Mouse (Mus musculus): ENCODE results near the gene Gm10570. TPM values are rescaled to one million over a fixed set of nuclear protein-coding genes. Genes with fewer than 3 reads are reported as not detected.
A peak's percentile ranks its signal among the peaks of the same experiment; 100 is the strongest.

Gm10570 gene
- total RNA-seq, 2 experiments from 2014 or later, result 1.0 to 1.7 TPM

DNA sequence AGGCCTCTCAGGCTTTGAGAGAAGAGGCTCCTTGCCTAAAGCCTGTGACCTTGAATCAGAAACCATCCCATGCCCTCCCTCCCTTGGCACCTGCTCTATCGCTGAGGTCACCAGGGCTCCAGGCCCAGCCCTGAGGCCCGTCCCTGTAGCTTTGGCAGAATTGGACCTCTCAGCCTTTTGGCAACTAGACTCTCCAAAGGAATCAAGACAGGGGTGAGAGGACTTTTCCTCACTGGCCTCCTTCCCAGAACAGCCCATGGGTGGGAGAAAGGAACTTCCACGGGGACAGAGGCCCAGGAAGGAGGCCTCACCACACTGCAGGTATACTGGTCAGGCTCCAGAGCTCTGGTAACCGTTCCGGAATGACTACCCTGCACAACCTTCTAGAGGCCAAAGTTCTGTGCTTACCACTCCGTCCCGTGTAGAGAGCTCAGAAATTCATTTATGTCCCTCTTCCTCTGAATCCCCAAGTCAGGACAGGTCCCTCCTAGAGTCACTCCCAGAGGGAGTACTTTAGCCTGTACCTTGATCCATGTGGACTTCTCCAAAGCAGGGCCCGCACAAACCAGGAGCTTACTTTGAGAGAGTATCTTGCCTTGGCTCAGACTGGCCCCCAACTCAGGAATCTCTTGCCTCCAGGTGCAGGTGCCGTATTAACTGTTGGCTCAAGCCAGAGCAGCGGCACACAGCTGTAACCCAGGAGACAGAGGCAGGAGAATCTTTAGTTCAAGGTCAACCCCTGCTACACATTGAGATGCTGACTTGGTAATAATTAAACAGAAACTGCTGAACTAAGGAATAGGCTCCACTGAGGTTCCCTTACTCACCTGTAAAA is 1.5 kb downstream of the Gm10570 start:
- no peak for DNase-seq

DNA sequence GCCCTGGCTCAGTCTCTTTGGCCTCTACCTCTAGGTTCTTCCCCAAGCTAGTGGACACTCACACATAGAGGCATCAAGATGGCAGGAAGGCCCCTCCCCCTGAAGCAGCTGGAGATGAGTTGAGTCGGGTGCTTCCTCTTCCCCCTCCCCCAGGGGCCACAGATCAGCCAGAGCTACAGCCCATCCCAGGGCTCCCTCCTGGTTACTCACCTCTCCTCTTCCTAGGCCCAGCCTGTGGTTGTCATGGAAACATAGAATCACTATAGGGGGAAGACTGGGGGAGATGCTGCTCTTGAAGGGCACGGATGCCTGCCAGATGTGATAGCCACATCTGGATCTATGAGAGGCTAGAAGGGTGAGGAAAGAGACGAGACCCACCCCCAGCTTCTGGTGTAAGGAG is 3.7 kb downstream of the Gm10570 start:
- no peak for DNase-seq
- intact Hi-C loops (cut with DNase I), result no loop called here

More for the DNA sequence above, 1.5 kb downstream of the Gm10570 start:
- intact Hi-C loops (cut with DNase I), result no loop called here

DNA sequence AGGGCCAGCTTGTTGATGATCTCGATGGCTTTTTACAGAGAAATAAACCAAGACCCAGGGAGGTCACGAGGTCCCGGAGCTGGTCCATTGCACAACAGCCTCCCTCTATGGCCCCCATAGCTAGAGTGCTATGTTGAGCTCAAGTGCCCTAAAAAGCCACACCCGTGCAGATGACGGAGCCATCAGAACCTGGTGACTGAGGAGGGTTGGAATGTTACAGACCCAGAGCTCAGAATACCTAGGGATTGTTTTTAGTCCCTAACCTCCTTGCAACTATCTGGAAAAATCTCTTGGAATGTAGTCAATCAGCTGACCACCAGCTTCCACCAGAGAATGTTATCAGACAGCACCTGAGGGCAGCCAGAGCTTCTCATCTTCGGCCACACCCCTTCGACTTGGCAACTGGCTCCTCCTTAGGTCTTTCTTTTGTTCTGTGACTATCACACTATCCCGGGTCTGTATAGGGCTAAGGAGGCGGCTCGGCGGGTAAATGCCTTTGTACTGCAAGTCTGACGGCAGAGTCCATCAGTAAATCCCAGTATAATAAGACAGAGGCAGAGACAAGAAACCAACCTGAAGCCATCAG is 6.1 kb downstream of the Gm10570 start:
- DNase-seq, result no peak
- intact Hi-C loops (cut with DNase I), result no loop called here

DNA sequence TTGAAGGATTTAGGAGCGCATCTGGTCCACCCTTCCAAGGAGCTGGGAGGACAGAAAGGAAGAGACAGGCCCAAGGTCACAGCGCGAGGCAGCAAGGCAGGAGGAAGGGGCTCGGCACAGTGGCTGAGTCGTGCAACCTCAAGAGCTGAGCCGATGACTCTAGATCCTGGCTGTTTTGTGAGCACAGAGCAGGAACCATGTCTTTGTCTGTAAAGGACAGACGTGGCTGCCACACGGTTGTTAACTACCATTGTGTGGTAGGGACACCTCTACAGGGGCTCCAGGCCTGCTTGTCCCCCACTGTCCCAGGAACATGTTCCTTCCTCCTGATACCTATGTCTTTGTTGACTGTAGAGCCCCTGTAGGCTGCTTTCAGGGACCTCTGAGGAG is 8.8 kb downstream of the Gm10570 start:
- intact Hi-C loops (cut with DNase I), result no loop called here
- DNase-seq, result no peak

DNA sequence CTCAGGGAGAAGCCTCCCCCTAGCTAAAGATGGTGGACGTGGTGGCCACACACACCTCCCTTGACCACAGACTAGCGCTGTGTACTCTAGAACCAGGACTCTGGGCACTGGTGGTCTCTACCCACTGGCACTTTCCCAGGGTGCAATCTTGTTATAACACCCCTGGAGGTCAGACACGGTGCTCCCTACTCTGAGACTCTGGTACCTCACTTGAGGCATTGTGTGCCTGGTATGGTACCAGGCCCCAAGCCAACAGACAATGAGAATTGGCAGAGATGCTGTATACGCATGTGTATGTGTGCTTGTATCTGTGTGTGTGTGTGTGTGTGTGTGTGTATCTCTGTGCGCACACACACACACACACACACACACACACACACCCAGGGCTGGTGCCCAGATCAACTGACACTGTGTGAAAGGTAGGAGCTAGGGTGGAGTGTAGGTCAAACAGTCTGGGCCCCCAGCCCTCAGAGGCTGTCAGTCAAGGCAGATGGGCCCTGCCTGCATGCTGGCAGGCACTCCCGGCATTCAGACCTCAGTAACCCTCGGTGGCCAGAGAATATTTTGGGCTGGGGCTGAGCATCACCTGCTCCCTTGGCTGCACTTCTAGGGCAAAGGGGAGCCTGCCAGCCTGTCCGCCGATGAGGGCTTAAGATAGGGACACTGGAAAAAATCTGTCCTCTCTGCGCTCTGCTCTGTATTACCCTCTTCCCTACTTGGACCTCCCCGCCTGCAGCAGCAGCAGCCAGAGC is 9.4 kb downstream of the Gm10570 start:
- DNase-seq, result peak; percentile 74
- intact Hi-C loops (cut with DNase I), result no loop called here

DNA sequence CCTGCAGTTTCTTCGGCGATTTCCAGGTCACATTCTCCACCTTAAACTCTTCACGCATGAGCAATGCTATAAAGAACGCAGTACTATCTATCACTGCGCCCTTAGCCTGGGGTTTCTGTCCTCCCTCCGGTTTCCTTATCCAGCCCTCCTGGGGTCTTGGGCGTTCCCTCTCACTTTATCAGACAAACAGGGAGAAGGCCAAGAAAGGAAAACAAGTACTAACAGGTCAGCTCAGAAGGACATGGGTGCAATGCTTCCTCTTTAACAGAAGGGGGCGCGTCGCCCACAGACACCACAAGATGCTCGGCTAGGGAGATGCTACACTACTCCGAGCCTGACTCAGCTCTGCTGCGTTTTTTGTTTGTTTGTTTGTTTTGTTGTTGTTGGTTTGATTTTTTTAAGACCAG is 11.3 kb downstream of the Gm10570 start:
- no peak for DNase-seq
- intact Hi-C loops (cut with DNase I), result no loop called here

DNA sequence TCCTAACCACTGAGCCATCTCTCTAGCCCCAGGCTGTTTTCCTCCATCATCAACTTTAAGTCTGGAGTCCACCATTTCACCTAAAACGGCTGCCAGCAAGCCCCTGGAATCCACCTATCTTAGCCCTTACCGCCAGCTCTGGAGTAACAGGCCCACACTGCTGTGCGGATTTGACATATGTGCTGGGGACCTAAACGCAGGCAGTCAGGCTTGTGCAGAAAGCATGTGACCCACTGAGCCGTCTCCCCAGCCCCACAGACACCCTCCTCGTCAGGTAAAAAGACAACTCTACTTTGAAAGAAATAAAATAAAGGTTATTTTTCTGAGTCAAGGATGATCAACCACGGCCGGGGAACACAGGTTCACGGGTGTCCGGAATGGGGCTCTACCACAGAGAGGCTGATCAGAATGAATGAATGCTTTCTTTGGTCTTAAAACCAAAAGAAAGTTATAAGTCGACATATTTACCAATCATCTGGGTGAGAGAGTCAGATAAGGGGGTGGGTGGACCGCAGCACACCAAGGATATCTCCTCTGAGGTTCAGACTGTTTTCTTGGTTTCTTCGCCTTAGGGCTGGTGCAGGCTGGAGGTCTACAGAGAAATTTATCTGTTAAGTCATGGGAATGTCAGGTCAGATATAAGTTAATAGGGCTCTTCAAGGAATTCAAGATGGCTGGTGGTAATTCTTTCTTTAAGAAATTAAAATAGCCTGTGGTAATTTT is 12.1 kb downstream of the Gm10570 start:
- intact Hi-C loops (cut with DNase I), result no loop called here
- no peak for DNase-seq

DNA sequence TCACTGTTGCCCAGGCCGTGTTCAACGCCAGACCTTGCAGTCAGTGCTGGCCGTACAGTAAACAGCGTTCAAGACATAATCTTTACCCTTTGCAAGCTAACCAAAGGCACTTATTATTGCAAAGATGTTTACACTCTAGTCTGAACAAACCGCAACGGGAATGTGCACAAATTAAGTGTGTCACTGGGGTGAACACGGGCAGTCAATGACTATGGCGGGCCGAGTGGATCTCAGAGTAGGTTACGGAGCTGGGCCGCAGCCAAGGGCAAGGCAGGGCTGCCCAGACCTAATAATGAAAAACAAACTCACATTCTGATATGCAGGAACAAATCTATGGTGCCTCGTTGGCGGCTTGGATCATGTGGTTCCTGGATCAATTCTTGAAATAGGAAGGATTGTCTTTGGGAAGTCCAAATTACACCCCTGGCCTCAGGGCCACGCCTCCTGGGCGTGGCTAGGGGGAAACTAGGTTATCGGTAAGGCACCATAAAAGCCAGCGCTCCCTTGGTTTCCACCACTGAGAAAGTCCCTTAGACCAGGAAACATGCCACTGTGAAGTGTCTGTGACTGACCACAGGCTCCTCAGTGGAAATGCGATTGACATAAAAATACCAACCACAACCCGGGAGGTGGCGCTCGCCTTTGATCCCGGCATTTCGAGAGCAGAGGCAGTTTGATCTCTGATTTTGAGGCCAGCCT is 13.3 kb downstream of the Gm10570 start:
- intact Hi-C loops (cut with DNase I), result no loop called here
- DNase-seq, result no peak

DNA sequence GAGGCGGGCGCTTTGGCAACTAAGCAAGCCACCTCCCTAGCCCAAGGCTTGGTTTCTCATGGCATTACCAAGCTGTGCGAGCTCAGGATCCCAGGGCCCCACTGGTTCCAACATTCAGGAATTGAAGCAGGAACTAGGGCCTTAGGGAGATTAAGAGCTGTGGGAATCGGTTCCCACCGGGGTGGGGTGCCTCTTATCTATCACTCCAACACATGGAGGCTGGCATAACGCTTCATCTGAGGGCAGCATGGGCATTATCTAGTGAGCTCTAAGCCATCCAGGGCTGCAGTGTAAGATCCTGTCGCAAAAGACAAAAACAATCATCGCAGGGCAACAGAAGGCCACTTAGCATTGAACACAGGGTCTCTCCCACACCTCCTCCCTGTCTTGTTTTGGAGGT is 14.0 kb downstream of the Gm10570 start:
- intact Hi-C loops (cut with DNase I), result loop anchor here (5.0 kb wide), 1 partner anchor 97 kb away; no protein-coding TSS in a partner anchor

DNA sequence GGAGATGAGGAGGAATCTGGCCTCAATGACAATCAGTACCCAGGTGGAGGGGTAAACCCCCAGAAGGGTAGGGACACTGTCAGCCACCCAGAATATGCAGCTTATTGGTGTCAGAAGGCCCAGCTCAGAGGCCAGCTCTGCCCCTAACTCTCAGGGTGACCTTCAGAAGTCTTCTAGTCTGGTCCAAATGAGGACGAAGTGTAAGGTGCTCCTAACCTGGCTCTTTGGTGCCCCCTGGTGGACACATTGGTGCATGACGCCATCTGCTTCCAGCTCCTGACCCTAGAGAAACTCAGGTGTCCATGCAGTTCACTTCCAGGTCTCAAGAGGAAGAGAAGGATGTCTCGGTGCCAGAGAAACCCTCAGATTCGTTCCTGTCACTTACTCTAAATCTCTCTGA is 16.2 kb downstream of the Gm10570 start:
- peak; percentile 80 for DNase-seq
- intact Hi-C loops (cut with DNase I), result loop anchor here (5.0 kb wide), 1 partner anchor 95 kb away; no protein-coding TSS in a partner anchor

More for the DNA sequence above, 14.0 kb downstream of the Gm10570 start:
- DNase-seq, result no peak

DNA sequence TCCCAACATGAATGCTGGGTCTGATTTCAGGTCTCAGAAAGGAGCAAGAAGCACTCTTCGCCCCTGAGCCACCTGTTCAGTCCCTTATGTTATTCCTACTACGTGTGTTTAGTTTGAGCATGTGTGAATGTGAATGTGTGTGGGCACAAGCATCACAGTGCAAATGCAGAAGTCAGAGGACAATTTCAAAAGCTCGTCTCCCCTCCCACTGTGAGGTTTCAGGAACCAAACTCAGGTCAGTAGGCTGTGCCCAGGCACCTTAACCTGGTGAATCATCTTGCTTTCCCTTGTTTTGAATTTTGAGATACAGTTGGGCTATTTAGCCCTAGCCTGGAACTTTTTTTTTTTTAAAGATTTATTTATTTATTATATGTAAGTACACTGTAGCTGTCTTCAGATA is 18.6 kb downstream of the Gm10570 start:
- intact Hi-C loops (cut with DNase I), result loop anchor here (5.0 kb wide), 1 partner anchor 93 kb away; no protein-coding TSS in a partner anchor
- no peak for DNase-seq

DNA sequence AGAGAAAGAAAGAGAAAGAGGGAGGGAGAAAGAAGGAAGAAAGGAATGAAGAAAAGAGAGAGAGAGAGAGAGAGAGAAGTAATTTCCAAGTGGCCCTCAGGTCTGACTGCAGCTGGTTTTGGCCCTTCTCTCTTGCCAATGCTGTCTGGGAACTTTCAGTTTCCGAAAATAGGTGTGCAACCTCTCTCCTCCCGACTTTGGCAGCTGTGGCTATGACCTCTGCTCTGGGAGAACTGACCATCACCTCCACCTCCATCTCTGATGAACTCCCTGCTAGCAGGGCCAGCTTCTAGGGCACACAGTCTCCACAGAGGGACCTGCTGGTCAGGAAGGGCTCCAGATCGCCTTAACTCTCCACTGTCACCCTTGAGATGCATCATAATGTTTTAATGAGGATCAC is 21.9 kb downstream of the Gm10570 start:
- no peak for DNase-seq
- intact Hi-C loops (cut with DNase I), result no loop called here

DNA sequence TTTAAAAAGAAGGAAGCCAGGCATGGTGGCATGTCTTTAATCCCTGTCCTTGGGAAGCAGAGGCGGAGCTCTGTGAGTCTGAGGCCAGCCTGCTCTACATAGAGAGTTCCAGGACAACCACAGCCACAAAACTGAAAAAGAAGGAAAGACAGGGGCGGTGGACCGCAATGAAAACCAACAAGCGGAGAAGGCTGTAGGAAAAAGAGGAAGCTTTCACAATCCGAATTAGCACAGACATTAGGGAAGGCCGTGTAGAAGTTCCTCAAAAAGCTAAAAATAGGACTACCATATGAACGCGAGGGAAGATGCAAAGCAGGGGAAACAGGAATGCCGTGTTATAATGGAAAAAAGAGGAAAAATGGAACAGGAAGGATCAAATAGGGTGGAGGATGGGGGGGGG is 24.6 kb downstream of the Gm10570 start:
- intact Hi-C loops (cut with DNase I), result loop anchor here (1.0 kb wide), 1 partner anchor 7 kb away; no protein-coding TSS in a partner anchor
- no peak for DNase-seq

DNA sequence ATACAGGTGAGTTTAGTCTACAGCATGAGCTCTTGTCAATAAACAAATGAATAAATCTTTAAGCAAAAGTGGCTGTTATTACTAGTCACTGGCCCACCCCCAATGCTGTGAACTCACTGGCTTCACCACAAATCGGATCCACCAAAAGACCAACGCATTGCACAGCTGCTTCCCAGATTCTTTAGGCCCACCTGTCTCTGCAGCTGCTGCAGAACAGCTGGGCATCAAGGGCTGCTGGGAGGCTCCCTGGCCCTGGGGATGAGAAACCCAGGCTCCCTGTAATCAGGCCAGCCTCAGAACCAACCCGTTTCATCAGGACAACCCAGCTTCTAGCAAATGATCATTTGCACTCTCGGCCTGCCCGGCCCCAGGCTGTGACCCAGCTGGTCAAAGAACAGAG is 25.6 kb downstream of the Gm10570 start:
- intact Hi-C loops (cut with DNase I), result loop anchor here (1.0 kb wide), 1 partner anchor 8 kb away; no protein-coding TSS in a partner anchor
- DNase-seq, result no peak

DNA sequence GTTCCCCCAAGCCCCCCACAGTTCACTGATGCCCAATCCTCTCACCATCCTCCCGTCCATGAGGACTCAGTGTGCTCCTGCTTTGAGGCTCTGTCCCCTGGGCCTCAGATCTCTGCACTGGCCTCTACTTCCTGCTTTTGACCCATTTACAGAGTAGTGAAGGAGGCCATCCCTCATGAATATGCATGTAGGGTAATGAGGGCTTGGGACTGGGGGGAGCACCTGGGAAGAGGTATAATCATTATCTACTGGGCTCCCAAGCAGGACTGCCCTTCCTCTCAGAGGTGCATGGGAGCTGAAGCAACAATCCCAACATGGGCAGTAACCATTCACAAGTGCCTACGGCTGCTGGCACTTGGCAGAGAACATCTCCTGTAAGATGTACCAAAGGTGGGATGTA is 29.4 kb downstream of the Gm10570 start, which contains the start of gene Serinc2:
TSS of gene Serinc2 (minus strand) at position 101 of the 400 bp plus-strand sequence.
- intact Hi-C loops (cut with DNase I), result no loop called here

DNA sequence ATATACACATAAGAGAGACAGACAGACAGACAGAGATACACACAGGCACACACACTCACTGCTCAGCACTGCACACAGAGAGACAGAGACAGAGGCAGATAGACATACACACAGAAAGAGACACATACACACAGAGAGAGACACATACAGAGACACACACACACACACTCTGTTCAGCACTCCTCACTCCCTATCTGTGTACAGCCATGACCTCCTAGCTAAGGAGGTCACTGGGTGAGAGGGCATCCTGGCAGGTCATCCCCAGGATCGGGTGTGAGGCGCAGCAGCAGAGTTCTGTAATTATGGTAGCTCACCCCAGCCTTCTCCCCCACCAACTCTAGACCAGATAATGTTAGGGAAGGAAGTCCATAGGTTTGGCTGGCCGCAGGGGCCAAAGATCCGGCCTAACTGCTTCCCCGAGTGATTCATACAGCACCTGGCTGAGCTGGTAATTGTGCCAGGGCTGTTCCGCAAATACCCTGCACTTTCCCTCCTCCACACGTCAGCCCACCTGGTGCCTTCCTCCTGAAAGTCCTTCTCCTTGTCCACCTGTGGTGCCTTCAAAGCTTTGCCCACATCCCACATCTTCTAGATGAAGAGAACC is 31.8 kb downstream of the Gm10570 start:
- intact Hi-C loops (cut with DNase I), result no loop called here
- DNase-seq, result no peak

More for the DNA sequence above, 29.4 kb downstream of the Gm10570 start, which contains the start of gene Serinc2:
- no peak for DNase-seq

DNA sequence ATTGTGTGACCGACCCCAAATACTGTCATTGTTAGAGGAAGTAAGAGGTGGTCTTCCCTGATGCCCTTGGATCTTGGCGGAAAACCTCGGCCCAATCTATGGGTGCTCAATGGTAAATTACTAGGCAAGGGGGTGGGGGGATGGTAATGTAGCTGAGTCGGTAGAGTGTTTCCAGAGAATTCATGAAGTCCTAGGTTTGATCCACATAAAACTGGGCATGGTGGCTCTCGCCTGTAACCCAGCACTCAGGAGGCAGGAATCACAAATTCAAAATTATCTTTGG is 32.7 kb downstream of the Gm10570 start:
- DNase-seq, result no peak
- intact Hi-C loops (cut with DNase I), result no loop called here

DNA sequence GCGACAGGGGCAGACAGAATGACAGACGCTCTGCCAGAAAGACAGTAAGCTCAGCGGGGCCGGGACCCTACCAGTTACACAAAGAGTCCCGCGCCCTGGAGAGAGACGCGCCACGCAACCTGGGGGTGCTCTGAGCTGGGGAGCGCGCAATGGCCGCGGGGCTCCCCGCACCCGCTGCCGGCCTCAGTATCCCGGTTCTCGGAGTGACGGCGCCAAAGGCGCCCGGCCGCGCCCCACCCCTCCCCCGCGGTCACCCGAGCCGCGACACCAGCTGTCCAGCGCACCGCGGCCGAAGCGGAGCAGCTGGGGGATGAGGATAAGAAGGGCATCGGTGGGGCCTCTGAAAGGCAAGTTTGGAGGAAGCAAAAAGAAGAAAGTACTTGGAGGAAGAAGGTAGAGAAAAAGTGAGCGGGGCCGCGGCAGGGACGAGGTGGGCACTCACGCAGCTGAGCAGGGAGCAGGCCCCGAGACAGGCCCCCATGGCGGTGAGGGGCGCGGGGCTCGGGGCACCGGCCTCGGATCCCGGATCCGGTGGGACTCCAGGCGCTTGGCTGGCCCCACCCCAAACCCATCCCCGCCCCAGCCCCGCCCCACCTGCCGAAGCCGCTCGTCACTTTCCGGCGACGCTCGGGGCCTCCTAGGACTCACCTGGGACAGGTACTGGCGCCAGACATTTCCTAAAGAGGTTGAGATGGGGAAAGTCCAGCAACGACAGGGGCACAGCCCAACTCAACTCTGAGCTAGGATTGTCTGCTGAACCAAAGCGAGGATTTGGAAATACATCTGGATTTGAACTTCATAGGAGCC is 33.3 kb downstream of the Gm10570 start:
- peak; percentile 56 for DNase-seq
- intact Hi-C loops (cut with DNase I), result no loop called here

Measured in left cerebral cortex, postnatal 4 days (tissue).